Mouse (Mus musculus) testis, adult 2 months (tissue): ENCODE results near the gene Gtf2ird1.

Experiments
- CTCF ChIP-seq: fragments of 200-500 bp; IDR thresholded peaks from 2 replicates; pipeline ENCODE4 v1.5.1; 2012; ENCODE audit warnings: low read depth, mild to moderate bottlenecking, inconsistent platforms, low read length, moderate library complexity; ENCODE audit not compliant: control insufficient read depth, insufficient read depth, insufficient replicate concordance
- POLR2A ChIP-seq: fragments of 200-500 bp; IDR thresholded peaks from 2 replicates; pipeline ENCODE4 v1.6.1; 2012; ENCODE audit warnings: low read depth, mild to moderate bottlenecking, inconsistent platforms, low read length, moderate library complexity; ENCODE audit not compliant: control insufficient read depth

DNA sequence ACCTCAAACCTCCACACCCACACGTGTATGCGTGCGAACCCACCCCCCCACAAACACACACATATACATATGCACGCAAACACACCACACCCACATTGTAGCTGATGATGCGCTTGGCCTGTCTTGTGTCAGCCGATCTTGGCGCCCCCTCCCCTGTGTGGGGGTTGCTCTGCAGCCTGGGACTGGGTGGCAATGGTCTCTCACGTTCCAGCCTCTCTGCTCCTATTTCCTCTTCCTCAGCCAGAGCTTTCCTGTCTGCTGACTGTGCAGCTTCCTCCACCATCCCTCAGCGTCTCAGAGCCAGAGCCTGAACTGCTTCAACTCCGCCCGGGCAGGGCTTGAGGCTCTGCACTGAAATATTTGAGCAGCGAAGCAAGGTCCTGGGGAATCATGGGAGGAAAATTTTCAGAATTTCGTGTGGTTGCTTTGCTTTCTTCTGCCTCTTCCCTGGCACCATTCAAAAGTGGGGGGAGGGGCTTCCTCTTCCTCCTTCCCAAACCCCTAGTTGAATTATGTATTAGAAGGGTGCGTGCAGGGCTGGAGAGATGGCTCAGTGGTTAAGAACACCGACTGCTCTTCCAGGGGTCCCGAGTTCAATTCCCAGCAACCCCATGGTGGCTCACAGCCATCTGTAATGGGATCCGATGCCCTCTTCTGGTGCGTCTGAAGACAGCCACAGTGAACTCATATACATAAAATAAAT is 113.9 kb downstream of the Gtf2ird1 start:
- TF ChIP-seq CTCF (no peak), POLR2A (no peak)
